Mouse (Mus musculus): ENCODE measurements at regions not wholly inside any gene's neighbourhood (a gene's known extent, or its start where the extent isn't known, plus 50 kb on each side); places are given as distances from the start of the nearest gene placed in this dataset.
A peak's percentile ranks its signal among the peaks of the same experiment; 100 is the strongest.

DNA sequence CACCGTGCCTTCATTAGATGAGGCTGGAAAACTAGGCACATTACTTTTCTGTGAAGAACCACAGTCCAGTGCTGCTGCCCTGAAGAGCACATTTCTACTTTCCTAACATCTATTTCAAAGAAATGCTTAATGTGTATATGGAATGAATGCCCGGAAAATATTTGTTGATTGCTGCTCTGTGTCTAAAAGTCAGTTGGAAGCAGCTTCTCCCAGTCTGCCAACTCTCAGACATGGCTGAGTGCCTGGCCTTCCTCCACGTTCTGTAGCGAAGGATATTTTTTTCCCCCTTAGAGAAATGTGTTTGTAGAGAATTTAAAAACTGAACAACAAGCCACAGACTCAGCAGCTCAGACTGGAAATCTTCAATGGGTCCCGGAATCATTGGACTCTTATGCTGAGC, 576.4 kb upstream of the Arid1b start:
- DNase-seq (ENCODE audit: low spot score) = no peak

DNA sequence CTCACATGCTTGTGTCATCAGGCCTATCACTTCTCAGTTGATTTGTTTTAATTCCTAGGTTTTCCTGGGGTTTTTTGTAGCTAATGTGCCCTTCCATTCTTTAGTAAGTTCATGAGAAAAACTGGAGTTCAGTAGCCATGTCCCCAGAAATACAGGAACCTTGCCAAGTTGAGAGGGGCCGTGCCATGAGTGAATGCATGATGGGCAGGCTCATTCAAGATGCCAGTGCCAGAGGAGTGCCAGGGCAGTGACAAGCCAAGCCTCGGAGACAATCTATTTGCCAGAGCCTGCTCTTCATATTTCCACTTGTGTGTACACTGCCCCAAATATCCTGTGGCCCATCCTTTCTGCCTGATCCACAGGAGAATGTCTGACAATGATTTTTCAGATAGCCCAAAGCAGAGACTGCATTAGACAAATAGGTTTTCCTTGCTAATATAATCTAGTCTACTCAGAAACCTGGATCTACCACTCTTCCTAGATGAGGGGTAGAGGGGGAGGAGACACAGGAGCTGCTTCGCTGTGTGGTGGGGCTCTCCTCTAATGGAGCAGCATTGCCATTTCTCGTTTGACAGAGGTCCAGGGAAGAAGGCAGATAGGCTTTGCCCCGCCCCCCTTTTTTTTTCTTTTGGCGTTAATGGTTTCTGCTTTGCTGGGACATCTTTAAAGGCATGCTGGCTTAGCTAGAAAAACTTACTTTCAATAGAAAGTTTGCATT, 569.5 kb upstream of the Arid1b start:
- DNase-seq (ENCODE audit: low spot score) = no peak

DNA sequence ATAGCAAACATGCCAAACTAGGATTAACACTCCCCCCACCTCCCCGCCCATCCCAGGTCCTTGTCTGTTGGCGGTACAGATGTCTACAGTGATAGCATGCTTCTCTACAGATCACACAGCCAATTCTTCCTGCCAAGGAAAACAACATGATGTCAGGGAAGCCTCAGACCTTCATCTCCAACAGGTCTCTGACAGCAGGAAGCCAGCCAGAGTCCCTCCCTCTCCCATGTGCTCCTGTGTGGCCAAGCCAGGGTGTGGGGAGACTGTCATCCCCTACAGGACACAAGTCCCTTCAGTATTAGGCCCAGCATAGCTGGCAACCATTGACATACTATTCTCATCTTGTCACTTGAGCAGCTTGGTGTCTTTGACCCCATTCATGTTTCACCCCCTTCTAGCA, 568.8 kb upstream of the Arid1b start:
- DNase-seq (ENCODE audit: low spot score) = no peak

DNA sequence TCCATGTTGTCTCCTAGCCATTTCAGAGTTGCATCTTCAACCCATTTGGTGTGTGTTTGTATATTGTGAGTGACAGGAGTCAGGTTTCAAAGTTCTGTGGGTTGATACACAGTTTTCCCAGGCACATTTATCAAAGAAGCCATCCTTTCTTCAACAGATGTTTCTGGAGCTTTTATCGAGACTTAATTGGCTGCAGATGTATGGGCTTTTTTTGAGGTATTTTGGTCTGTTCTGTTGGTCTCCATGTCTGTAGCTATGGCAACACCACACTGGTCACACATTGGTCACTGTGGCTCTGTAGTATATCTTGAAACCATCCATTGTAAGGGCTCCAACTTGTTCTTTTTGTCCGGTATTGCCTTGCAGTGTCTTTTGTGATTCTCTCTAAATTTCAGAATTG, 565.1 kb upstream of the Arid1b start:
- DNase-seq (ENCODE audit: low spot score) = no peak

DNA sequence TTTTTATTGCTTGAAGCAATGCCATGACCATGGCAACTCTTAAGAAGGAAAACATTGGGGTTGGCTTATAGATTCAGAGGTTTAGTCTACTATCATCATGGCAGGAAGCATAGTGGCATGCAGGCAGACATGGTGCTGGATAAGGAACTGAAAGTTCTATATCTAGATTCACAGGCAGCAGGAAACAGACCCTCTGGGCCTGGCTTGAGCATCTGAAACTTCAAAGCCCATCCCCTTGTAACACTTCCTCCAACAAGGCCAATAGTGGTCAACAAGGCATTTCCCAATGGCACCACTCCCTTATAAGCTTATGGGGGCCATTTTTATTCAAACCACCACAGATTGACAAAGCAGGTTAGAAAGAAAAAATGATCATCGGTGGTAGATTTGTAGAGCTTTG, 548.5 kb upstream of the Arid1b start:
- DNase-seq (ENCODE audit: low spot score) = no peak

DNA sequence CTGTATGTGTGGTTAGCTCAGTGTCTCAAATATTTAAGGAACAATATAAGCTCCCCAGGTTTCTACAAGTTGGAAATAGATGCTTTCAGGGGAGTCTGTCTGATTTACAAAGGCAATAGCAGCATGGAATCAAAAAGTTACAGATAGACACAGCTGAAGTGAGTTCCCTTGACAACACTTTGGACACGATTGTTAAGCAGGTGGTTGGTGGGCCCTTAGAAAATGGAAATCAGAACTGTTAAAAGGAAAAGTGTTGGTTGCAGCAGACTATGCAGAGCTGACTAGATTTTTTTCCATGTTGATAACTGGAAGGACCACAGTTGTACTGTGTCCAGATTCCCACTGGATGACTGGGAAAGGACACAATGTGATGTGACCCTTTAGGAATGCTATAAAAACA, 536.6 kb upstream of the Arid1b start:
- DNase-seq (ENCODE audit: low spot score) = no peak

DNA sequence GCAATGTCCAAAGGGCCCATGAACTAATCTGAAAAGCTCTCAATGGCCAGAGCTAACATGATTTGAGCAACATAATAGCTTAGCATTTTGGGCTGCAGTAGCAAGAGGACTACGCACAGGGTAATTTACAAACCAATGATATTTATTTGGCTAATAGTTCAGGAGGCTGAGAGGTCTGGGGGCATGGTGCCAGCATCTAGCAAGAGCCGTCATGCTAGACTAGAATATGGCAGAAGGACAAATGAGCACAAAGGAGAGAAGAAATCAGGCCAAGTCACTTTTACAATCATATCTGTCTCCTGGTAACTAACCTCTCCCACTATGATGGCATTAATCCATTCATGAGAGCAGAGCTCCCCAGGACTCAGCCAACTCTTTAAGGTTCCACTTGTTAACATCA, 532.6 kb upstream of the Arid1b start:
- DNase-seq (ENCODE audit: low spot score) = no peak

DNA sequence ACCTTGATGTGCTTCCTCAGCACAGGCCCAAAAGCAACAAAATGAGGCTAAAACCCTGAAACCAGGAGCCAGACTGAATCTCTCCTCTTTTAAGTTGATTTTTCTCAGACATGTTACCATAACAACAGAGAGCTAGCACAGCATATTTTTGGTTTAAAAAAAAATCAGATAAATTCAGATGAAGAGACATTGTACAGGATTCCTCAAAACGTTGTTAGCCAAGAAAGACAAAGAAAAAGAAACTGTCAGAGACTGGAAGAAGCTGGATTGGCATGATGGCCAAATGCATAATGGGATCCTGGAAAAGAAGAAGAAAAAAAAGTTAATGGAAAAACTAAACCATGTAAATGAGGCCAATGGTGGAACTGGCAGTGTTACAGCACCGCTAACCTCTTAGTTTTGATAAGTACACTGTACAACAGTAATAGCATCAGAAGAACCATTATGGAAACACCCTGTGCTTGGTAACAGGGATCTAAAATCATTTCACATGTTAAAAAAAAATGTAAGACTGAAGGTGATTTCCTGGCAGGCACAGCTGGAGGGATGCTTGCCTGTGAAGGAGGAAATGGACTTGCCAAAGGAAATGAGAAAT, 529.7 kb upstream of the Arid1b start:
- peak; percentile 22 for DNase-seq (ENCODE audit: low spot score)

DNA sequence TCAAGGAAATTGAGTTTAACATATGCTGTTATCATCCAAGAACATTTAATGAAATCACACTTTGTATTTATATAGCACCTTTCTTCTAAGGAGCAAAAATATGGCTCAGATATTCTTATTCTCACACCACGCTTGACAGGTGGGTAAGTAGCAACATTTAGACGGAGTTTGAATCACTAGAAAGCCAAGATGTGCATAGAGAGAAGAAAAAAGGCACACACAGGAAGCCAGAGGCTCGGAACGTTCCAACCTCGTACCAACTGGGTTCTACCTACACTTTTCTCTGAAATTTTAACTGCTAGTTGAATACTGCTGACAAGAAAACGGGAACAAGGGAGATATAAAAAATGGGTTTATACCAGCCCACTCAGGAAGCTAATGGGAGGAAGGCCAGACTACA, 528.4 kb upstream of the Arid1b start:
- DNase-seq (ENCODE audit: low spot score) = no peak

DNA sequence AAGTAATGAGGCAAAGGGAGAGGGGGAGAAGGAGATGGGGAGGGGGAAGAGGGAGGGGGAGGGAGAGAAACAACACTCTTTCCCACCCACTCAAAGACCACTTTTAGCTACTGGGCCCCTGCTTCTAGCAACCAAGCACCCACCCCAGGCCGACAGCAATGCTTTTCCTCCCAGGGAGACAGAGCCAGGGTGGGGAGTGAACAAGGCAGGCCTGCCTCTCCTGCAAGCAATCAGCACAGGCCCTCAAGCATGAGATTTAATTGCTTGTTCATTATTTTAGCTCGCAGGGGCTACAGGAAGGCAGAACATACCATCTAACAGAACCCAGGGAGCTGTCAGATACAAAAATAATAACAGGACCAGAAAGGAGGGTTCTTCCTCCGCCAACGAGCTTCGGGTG, 521.7 kb upstream of the Arid1b start:
- DNase-seq (ENCODE audit: low spot score) = no peak

DNA sequence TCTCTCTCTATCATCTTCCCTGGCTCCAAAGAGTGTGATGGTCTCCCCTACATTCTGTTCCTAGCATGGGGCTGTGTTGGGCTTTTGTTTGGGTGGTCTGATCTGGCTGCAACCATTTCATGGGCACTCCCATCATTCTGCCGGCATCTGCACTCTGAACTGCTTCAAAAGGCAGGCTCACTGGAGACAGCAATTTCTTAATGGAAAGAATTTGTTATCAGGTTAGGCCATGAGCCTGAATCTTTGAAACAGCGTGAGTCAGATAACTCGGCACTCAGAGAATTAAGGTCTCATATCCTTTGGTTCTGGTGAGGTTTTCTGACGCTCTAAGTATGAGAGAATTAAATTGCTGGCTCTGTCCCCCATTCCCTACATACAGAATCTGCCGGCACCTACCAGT, 519.8 kb upstream of the Arid1b start:
- no peak for DNase-seq (ENCODE audit: low spot score)

DNA sequence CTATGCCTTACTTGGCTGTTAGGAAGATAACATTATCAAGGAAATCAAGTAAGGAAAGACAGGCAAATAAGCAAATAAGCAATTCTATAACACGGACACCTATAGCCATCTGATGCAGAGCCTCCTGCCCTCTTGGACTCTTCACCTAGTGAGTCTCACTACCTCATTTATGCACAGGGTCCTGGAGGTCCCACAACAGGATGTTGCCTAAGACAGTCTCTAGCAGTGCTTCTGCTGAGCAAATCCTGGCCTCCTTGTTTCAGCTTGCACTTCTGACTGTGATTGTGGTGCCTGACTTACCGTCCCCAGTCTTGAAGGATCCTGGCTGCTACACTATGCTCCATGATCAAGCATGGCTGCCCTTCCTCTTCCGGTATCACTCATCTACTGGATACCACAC, 518.5 kb upstream of the Arid1b start:
- DNase-seq (ENCODE audit: low spot score) = no peak

DNA sequence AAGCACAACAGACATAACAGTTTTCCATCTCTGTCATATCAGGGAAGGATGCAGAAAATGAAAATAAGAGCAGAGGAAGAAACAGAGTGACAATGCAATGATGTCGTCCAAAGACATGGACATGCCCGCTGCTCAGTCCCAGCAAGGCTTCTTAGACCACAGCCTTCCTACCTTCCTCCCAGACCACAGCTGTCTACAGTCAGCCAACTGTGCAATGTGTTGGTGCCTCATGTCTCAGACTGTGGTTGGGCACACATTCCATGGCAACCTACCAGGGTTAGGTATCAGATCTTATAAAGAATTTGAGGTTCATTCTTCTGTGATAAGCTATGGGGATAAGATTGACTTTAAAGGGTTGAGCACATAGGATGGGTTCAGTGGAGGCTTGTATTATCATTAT, 499.7 kb upstream of the Arid1b start:
- DNase-seq (ENCODE audit: low spot score) = no peak

DNA sequence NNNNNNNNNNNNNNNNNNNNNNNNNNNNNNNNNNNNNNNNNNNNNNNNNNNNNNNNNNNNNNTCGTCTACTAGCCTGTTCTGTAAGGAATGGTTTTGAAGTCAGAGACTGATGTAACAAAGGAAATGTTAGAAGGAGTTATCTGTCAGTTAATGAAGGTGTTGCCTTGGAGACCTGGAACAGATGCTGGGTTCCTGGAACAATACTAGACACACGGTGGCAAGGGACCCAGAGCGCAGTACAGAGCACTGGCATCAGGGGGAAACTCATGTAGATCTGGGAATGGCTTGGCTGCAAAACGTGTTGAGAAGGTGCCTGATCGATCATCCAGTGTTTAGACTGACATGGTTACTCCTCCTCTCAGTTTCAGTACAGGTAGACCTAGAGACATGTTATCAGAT, 493.6 kb upstream of the Arid1b start:
- no peak for DNase-seq (ENCODE audit: low spot score)

DNA sequence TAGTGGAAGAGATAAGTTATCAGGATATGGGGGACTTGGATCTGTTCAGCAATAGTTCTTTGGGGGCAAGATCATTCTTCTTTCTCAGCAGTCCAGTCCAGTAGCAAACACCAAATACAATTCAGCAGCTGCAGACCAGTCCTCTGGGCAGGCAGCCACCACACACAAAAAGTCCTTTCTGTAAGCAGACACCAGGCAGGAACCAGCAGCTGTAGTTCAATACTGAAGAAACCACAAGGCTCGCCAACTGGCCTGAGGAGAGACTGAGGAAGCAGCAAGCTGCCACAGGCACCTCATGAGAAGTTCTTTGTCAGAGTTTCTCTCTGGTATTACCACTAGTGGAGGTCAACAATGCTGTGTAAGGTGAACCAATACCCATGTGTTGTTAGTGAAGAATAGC, 493.1 kb upstream of the Arid1b start:
- DNase-seq (ENCODE audit: low spot score) = no peak

DNA sequence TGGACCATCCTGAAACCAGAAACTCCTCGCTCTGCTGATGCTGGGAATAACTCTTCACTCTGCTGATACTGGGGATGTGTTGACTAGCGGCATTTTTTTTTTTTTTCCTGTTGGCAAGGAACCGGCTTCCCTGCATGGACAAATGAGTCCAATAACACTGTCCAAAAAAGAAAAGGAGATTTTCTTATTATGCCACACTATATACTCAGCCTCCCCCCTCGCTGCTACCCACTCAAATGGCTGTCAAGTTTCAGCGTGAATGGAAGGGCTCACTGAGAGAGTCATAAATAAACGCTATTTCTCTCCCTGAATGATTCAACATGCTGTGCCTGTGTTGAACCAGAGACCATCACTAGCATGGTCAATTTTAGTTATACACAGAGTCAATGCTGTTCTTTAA, 489.2 kb upstream of the Arid1b start:
- DNase-seq (ENCODE audit: low spot score) = no peak

DNA sequence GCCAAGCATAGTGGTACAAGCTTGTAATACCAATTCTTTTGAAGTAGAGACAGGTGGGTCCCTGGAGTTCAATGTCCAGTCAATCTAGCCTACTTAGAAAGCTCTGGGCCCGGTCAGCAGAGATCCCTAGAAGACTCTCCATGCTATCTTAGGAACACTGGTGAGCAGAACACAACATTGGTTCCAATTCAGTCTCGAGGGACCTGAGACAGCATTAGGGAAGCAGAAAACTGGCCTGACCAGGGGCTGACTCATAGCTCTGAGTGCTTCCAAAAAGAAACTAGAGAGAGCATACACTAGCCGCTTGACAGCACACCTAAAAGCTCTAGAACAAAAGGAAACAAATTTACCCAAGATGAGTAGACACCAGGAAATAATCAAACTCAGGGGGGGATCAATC, 484.6 kb upstream of the Arid1b start:
- DNase-seq (ENCODE audit: low spot score) = no peak

DNA sequence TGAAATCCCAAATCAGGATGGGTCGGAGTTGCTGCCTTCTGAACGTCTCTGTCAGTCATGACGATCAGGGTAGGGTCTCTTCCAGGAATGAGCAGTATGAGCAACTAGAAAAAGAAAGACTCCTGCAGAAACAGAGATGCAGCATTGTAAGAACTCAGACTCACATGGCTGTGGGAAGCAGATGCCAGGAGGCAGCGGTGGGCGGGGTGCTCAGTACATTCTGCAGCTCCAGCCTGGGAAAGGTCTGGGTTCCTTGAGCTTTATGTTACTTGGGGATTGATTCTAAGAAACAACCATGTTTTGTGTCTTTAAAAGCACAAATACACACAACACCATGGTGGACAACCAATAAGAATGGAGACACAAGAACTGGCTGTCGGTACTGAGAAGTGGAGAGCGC, 478.0 kb upstream of the Arid1b start:
- DNase-seq (ENCODE audit: low spot score) = no peak

DNA sequence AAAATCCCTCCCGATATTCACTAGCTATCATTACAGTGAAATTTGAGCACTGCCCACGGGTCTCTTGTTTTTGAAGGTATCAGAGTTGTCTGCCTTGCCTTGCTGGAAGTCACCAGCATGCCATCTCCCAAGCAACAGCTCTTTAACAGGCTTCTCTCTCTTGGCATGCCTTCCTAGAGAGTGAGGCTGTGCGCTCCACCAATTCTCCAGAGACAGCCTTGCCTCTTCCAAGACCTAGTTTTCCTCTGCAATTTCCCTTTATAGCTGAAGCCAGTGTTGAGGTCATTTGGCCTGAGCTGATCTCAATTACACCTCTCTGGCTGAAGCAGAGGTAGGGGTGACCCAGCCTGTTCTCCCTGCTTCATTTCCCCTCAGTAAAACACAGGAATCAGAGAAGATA, 477.3 kb upstream of the Arid1b start:
- DNase-seq (ENCODE audit: low spot score) = no peak

DNA sequence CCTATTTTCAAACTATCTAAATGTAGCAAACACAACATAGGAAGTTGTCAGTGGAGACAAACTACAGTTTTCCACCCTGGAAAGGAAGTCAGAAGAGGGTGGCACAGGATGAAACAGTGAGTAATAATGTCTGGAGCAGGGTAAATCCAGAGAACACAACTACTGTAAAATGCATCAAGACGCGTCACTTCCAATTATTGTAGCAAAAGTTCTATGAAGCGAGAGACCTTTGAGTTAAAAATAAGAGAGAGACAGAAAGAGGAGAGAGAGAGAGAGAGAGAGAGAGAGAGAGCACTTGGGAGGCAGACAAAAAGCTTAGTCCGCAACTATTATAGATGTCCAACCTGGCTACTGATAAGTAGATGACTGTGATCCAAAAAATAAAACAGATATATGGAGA, 473.1 kb upstream of the Arid1b start:
- DNase-seq (ENCODE audit: low spot score) = no peak

DNA sequence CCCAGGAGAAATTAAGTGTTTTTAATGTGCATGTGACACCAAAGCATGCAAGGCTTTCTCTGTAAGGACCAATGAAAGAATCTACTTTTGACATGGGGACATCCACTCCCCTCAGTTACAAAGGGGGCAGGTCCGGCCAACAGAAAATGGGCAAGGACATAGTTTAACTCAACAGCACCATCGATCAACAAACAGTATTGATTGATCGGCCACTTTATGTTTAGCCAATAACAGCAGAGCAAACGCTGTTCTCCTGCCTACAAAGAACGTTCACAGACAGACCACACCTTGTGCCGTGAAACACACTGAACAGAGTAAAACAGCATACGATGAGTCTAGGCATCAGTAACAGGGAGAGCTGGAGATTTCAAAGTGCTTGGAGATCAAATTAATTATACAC, 467.7 kb upstream of the Arid1b start:
- no peak for DNase-seq (ENCODE audit: low spot score)

DNA sequence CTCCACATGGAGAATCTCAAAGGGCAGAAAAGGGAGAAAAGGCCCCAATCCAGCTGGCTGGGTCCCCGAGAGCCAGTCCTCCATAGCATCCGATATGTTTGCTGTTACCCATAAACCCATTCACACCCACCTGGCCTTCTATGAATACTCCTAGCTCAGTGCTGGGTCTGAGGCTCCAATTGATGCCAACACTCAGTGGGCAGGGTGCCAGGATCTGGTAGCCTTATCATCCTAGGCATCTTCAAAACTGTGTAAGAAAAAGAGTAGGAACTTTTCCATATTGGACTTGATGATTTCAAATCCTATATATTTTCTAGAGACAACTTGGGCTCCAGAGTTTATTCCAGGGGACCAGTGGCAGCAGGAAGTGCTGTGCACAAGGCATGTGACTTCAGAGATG, 462.0 kb upstream of the Arid1b start:
- DNase-seq (ENCODE audit: low spot score) = no peak

DNA sequence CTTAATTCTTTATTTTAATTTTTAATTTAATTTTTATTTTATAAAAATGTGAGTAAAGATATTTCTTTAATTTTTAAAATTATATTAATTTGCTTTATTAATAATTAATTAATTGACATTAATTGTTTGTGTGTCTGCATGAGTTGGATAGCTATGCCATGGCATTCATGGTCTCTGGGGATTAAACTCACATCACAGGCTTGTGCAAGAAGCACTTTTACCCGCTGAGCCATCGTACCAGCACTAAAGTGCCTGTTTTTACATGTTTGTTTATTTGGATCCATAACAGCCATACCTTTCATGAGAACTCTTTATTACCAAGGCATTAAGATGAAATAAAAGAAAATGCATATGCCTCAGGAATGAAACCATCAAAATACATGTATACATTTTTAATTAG, 453.7 kb upstream of the Arid1b start:
- no peak for DNase-seq (ENCODE audit: low spot score)

DNA sequence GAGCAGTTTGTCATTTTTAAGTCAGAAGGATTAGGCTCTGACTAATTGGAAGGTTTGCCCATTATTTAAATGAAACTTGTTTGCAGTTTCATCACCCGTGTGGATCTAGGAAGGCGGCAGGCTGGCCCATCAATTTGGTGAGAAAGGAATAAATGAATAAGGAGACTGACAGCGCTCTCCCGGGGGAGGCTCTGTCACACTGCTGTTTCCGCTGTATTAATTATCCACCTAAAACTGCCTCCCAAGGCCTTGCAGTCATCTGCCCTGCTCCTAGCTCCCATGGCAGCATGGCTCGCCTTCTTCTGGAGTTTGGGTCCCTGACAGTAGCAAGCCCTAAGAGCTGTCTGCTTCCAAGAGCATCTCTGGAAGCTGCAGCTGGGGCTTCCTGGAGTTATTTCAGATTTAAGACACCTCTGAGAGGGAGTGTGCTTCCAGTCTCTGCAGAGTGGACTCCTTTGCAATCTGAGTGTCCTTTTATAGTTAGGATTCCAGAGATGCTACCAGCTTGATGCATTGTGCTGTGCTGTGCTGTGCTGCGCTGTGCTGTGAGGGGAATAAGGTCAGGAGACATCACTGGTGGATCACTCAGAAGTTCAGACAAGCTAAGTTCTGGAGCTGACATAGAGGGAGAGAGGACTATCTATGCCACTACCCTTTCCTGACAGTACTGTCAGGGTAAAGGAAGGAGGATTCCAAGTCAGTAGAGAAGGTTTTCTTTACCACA, 452.9 kb upstream of the Arid1b start:
- DNase-seq (ENCODE audit: low spot score) = no peak
